Mouse (Mus musculus): ENCODE results near the gene Filip1.

DNA sequence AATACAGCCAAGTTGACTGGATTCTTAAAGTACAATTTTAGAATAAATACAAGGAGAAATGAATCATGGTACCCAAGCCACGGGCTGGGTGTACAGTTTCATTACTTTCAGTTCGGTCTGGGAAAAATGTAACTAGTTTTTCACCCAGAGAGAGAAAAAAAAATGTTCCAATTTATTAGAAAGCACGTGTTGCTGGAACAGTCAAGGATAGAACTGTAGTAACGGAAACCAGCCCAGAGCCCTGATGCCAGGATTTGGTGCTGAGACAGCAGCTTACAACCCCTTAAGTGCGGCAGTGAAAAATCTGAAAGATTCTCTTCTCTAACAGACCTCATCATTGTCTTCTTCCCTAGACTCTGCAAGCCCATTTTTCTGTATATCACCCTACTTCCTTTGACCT lies 118.0 kb downstream of the Filip1 start:
- TF ChIP-seq CTCF (conservative IDR thresholded peaks at IDR 0.05; ENCODE audit: low read length) (no peak), NANOG (IDR thresholded peaks at IDR 0.05; ENCODE audit: borderline replicate concordance, low read length) (no peak), POU5F1 (IDR thresholded peaks at IDR 0.05; ENCODE audit: borderline replicate concordance, low read length) (no peak)
